Mouse (Mus musculus): Measurements from ENCODE around the gene Rcc1.

Gene Rcc1

GRCm38 (mm10) chr4:132353481-132353885 lies at the start of gene Rcc1:
Rcc1 (minus strand) TSS chr4:132353605.
- DNase-seq = peak; percentile 91

- DNase-seq = no peak
Measured at GRCm38 (mm10) chr4:132401016-132401415, 47.6 kb upstream of the Rcc1 start.

- no peak for DNase-seq
Measured at GRCm38 (mm10) chr4:132398863-132399262, 45.5 kb upstream of the Rcc1 start.

DNA sequence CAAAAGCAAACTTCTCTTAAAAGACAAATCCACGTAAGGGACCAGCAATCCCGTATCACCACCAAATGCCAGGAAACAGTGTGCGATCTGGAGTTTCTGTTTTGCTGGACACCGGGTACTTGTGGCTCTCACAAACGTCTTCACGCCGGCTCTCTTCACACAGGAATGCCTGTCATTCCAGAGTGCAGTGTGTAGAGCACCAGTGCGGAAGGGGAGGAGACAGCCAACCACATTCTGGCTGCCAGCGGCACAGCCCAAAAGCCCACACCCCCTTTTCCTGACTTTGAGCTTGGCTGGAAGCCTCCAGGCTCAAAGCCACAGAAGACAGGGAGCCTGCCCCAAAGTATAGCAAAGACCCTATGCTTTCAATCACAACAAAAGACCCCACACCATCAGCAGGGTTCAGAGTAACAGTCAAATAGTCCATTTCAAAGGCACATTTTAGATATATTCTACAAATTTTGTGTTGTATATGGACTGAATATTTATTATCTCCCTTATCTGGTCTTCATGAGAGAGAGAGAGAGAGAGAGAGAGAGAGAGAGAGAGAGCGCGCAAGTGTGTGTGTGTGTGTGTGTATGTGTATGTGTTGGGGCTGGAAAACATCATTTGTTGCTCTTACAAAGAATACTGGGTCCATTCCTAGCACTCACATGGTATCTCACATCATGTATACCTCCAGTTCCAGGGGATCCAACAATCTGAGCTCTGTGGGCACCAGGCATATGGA lies 44.8 kb upstream of the Rcc1 start:
- no peak for DNase-seq

GRCm38 (mm10) chr4:132397120-132397519 lies 43.7 kb upstream of the Rcc1 start:
- no peak for DNase-seq

DNA sequence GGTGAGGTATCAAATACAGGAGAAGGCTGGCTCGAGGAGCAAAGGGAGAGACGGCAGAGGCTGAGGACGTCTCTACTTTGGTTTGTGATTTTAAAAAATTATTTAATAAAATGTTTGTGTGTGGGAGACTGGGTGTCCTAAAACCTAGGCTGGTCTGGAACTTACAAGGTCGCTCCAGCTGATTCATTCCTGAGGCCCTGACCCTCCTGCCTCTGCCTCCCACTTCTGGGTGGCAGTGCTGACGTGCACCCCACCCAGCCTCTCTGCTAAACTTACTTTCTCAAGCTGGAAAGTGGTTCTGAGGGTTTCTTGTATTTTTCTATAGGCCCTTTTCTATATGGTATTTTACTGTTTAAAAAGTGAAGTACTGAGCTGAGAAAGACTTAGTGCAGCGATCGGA lies 42.8 kb upstream of the Rcc1 start:
- no peak for DNase-seq

- no peak for DNase-seq
Measured at GRCm38 (mm10) chr4:132391063-132391740, 37.8 kb upstream of the Rcc1 start.

DNA sequence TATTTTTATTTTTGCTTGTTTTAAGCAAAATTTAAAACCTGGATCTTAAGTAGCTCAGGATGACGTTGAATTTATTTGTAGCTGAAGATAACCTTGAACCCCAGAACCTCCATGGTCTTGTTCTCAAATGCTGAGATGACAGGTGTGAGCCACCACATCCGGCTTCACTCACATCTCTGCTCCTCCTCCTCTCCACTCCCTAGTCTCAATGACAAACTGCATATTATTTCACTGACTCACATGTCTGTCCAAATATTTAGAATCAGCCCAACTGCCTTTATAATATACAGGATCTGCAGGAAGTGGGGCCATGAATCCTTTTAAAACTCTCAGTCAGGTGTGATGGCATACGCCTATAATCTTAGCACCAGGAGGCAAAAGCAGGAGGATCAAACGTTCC lies 35.9 kb upstream of the Rcc1 start:
- no peak for DNase-seq

DNA sequence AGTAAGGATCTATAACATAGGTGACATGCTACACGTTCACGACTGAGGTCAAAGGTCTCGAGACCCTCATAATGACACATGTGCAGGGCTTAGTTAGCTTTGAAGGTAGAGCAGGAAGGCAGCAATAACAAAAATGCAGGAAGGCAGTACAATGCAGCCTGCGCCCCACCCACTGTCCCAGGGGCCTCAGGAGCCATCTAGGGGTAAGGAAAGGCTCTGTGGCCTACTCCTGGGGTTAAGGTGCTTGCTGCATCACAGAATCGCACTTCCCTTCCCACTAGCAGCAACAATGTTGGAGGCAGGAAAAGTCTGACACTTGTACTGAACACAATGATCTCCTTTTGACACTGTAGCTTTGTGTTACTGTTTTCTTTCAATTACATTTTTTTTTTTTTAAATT lies 34.2 kb upstream of the Rcc1 start:
- DNase-seq = no peak

GRCm38 (mm10) chr4:132386846-132387245 lies 33.4 kb upstream of the Rcc1 start:
- no peak for DNase-seq

GRCm38 (mm10) chr4:132385771-132386410 lies 32.5 kb upstream of the Rcc1 start:
- DNase-seq = no peak

- DNase-seq = no peak
Measured at GRCm38 (mm10) chr4:132383455-132383854, 30.1 kb upstream of the Rcc1 start.

DNA sequence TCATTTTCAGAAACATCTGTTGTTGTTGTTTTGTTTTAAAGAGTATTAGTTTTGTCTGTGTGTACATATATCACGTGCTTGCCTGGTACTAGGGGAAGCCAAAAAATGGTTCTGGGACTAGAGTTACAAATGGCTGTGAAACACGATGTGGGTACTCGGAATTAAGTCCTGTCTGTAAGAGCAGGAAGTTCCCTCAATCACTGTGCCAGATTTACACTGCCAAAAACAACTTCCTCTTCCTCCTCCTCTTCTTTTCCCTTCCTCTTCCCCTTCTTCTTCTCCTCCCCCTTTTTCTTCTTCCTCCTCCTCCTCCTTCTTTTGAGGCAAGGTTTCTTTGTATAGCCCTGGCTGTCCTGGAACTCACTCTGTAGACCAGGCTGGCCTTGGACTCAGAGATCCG lies 28.9 kb upstream of the Rcc1 start:
- DNase-seq = peak; percentile 45

DNA sequence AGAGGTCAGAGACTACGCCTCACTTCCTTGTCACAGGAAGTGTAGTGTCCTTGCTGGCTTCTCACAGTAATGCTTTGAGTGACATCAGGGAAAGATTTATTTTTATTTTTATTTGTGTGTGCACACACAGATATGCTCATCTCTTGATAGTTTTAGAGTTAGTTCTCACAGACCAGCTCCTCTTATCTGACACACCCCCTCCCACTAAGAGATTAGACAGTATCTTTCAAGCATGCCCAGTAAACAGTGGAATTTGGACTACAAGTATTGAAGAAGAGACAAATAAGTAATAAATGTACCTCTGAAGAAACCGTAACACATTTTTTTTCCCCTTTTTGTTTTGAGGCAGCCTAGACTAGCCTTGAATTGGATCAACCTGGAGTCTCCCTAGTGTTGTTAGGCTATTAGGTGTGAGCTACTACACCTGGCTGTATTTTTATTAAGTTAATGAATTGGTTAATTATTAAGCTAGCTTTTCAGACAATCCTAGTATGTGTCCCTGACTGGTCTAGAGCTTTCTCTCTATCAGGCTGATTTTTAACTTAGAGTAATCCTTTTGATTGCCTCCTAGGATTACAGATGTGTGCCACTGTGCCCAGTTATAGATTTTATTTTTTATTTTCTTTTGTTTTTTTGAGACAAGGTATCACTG lies 27.7 kb upstream of the Rcc1 start:
- no peak for DNase-seq

- no peak for DNase-seq
Measured at GRCm38 (mm10) chr4:132373820-132374219, 20.4 kb upstream of the Rcc1 start.

GRCm38 (mm10) chr4:132369953-132370750 lies 16.7 kb upstream of the Rcc1 start:
- DNase-seq = no peak

- DNase-seq = no peak
Measured at GRCm38 (mm10) chr4:132367480-132368201, 14.2 kb upstream of the Rcc1 start.

DNA sequence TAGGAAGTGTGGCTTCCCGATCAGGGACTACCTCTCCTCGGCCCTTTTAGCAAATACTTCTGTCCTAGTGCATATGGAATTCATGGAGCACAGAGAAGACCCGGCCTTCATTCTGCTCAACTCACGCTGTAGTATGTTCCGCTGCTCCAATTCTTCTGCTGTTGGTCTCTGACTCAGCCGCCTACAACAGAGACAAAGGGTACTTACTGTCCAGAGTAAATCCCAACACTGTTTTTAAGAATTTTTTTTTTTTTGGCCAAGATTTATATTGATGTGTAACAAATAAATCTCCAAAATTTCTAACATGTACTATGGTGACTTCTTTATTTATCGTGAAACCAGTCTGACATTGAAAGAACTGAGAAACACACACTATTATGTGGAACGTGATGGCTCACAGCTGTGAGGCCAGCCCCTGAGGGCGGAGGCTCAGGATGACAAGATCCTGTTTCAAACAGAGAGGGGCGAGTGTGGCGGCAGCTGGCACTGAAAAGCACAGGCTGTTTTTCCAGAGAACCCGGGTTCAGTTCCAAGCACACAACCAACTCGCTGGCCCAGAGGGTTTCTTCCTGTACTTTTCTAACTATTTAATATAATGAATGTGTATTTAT lies 12.2 kb upstream of the Rcc1 start:
- DNase-seq = no peak

DNA sequence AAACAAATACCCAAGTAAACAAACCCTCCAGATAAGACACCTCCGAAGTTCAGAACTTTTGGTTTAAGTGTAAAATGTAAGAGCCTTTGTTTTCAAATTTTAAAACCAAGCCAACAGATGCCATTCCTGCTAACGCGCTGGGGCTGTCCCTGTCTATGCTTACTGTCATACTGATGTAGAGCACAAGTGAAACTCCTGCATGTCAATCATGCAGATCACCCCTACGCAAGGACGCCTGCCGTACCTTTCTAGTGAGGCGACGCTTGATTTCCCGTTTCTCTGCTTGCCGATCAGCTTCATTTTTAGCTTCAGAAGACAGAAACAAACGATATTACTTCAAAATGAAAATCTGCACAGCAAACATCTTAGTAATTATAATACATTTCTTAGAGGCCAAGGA lies 10.1 kb upstream of the Rcc1 start:
- no peak for DNase-seq

DNA sequence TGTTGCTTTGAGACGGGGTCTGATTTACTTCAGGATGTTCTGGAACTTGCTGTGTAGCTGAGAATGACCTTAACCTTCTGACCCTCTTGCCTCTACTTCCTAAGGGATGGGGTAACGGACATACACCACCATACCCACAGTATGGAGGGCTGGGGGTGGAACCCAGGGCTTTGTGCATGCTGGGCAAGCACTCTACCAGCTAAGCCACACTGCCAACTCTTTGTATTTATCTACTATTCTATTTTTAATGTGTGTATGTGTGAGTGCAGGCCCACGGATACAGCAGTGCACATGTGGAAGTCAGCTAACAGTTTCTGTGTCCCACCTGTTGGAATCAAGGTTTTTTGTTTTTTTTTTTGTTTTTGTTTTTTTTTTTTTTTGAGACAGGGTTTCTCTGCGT lies 6.1 kb upstream of the Rcc1 start:
- DNase-seq = no peak

DNA sequence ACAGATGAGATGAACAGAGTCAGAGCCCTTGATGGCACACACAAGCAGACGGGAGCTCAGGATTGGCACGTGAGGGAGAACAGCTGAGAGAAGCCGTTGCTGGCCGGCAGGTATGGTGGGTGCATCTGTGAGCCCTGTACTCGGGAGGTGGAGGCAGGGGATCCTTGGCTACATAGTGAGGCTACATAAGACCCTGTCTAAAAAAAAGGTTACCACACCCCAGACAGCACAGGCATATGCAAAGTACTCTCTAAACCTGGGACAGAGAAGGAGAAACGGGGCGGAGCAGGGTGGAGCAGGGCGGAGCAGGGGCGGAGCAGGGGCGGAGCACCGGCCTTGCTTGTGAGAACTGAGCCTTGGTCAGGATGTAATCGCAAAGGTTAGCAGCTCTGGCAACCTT lies 2.8 kb upstream of the Rcc1 start:
- no peak for DNase-seq

DNA sequence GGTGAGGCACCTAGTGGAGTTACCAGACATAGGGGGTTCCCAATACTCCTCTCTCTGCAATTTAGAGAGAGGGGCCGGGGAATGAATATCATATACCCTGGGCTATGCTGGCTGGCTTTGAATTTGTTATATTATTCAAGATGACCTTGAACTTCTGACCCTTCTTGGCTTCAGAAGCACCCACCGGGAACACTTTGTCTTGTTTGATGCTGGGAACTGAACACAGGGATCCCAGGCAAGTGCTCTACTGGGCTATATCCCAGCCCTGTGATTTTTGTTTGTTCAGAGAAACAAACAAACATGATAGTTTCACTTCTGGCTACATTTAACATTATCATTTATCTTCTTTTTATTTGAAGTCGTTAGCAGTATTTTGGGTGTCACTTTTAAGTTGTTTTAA lies 2.0 kb upstream of the Rcc1 start:
- DNase-seq = no peak
